Mouse (Mus musculus): Measurements from ENCODE around the gene Hlcs. TPM values are rescaled to one million over a fixed set of nuclear protein-coding genes. Genes with fewer than 3 reads are reported as not detected.

The Hlcs gene
- total RNA-seq, 4 experiments from 2014 or later: 6.1 to 10.7 (median 8.9) TPM

- no peak for DNase-seq (ENCODE audit: low spot score)
Measured at GRCm38 (mm10) chr16:94328881-94329867, 15.8 kb upstream of the Hlcs start.

- peak; percentile 67 for DNase-seq (ENCODE audit: low spot score)
Measured at GRCm38 (mm10) chr16:94327781-94328711, 14.7 kb upstream of the Hlcs start, which contains the start of gene Ripply3. TSS of gene Ripply3 (plus strand) at chr16:94328420.

GRCm38 (mm10) chr16:94326008-94326407 is 12.6 kb upstream of the Hlcs start:
- no peak for DNase-seq (ENCODE audit: low spot score)

- DNase-seq (ENCODE audit: low spot score): no peak
Measured at GRCm38 (mm10) chr16:94323681-94324080, 10.3 kb upstream of the Hlcs start.

- no peak for DNase-seq (ENCODE audit: low spot score)
Measured at GRCm38 (mm10) chr16:94320223-94320622, 6.9 kb upstream of the Hlcs start.

- peak; percentile 68 for DNase-seq (ENCODE audit: low spot score)
Measured at GRCm38 (mm10) chr16:94317752-94318151, 4.4 kb upstream of the Hlcs start.

GRCm38 (mm10) chr16:94315215-94315614 is 1.8 kb upstream of the Hlcs start:
- DNase-seq (ENCODE audit: low spot score): no peak

GRCm38 (mm10) chr16:94314626-94315025 is 1.3 kb upstream of the Hlcs start:
- no peak for DNase-seq (ENCODE audit: low spot score)

- peak; percentile 76 for DNase-seq (ENCODE audit: low spot score)
Measured at GRCm38 (mm10) chr16:94312663-94313228, 625 bp downstream of the Hlcs start.

GRCm38 (mm10) chr16:94311931-94312330 is 1.4 kb downstream of the Hlcs start:
- DNase-seq (ENCODE audit: low spot score): no peak

- no peak for DNase-seq (ENCODE audit: low spot score)
Measured at GRCm38 (mm10) chr16:94311416-94311815, 2.0 kb downstream of the Hlcs start.

- peak; percentile 36 for DNase-seq (ENCODE audit: low spot score)
Measured at GRCm38 (mm10) chr16:94309025-94309424, 4.3 kb downstream of the Hlcs start.

- no peak for DNase-seq (ENCODE audit: low spot score)
Measured at GRCm38 (mm10) chr16:94307942-94308341, 5.4 kb downstream of the Hlcs start.

GRCm38 (mm10) chr16:94307526-94307925 is 5.8 kb downstream of the Hlcs start:
- DNase-seq (ENCODE audit: low spot score): no peak

GRCm38 (mm10) chr16:94303203-94303535 is 10.2 kb downstream of the Hlcs start:
- DNase-seq (ENCODE audit: low spot score): no peak

GRCm38 (mm10) chr16:94302274-94303202 is 10.8 kb downstream of the Hlcs start:
- no peak for DNase-seq (ENCODE audit: low spot score)

GRCm38 (mm10) chr16:94301696-94302095 is 11.7 kb downstream of the Hlcs start:
- DNase-seq (ENCODE audit: low spot score): no peak

- DNase-seq (ENCODE audit: low spot score): no peak
Measured at GRCm38 (mm10) chr16:94301194-94301593, 12.2 kb downstream of the Hlcs start.

- DNase-seq (ENCODE audit: low spot score): no peak
Measured at GRCm38 (mm10) chr16:94299210-94299609, 14.2 kb downstream of the Hlcs start.

GRCm38 (mm10) chr16:94298081-94298480 is 15.3 kb downstream of the Hlcs start:
- DNase-seq (ENCODE audit: low spot score): no peak

GRCm38 (mm10) chr16:94291141-94291540 is 22.2 kb downstream of the Hlcs start:
- no peak for DNase-seq (ENCODE audit: low spot score)
